Mouse (Mus musculus): ENCODE measurements around the gene Tha1. TPM values are rescaled to one million over a fixed set of nuclear protein-coding genes. Genes with fewer than 3 reads are reported as not detected.
A peak's percentile ranks its signal among the peaks of the same experiment; 100 is the strongest.
"Not testable (repeated sequence)": the region's sequence is repeated elsewhere in the genome, so short reads cannot be mapped to it uniquely, and the experiment has no call there.

Gene Tha1
- polyA plus RNA-seq, 1 experiment = 16.2 TPM

GRCm38 (mm10) chr11:117836306-117836705 lies 37.0 kb downstream of the Tha1 start:
- no peak for TF ChIP-seq POLR2A (IDR thresholded peaks at IDR 0.05; ENCODE audit: low read depth, low read length)
- no peak for DNase-seq (ENCODE audit: low read depth in 1 of 2, low spot score in 2 of 2)
- no peak overlapping the region for H3K27ac ChIP-seq (ENCODE audit: insufficient read depth, low read length)
- no peaks in the 10 kb centered on the region for H3K4me1 ChIP-seq (ENCODE audit: control insufficient read depth, insufficient read depth, insufficient read length)
- H3K27me3 ChIP-seq (ENCODE audit: control insufficient read depth, insufficient read depth, low read length) = no peaks in the 10 kb centered on the region
- 62% methylated on average over 13 of the region's 13 CpGs for WGBS
- no peak overlapping the region for H3K4me3 ChIP-seq (ENCODE audit: extremely low read depth, insufficient read depth, insufficient read length)
- H3K36me3 ChIP-seq (ENCODE audit: control insufficient read depth, insufficient read depth, low read length) = peaks cover 2% of the 10 kb centered on the region; the same call in 1 of the 2 replicates

- peaks cover 3% of the 10 kb centered on the region; the same call in 1 of the 2 replicates for H3K4me1 ChIP-seq (ENCODE audit: control insufficient read depth, insufficient read depth, insufficient read length)
- H3K27ac ChIP-seq (ENCODE audit: insufficient read depth, low read length) = no peak overlapping the region
Measured at GRCm38 (mm10) chr11:117834086-117834485, 39.2 kb downstream of the Tha1 start.

GRCm38 (mm10) chr11:117833509-117833908 lies 39.8 kb downstream of the Tha1 start:
- not testable (repeated sequence) for H3K36me3 ChIP-seq (ENCODE audit: control insufficient read depth, insufficient read depth, low read length); H3K27me3 ChIP-seq (ENCODE audit: control insufficient read depth, insufficient read depth, low read length); H3K27ac ChIP-seq (ENCODE audit: insufficient read depth, low read length); DNase-seq (ENCODE audit: low read depth in 1 of 2, low spot score in 2 of 2); H3K4me1 ChIP-seq (ENCODE audit: control insufficient read depth, insufficient read depth, insufficient read length); H3K4me3 ChIP-seq (ENCODE audit: extremely low read depth, insufficient read depth, insufficient read length)
- 78% methylated on average over 6 of the region's 6 CpGs for WGBS

More at GRCm38 (mm10) chr11:117834086-117834485, 39.2 kb downstream of the Tha1 start:
- H3K4me3 ChIP-seq (ENCODE audit: extremely low read depth, insufficient read depth, insufficient read length) = no peak overlapping the region
- TF ChIP-seq CTCF (IDR thresholded peaks at IDR 0.05; ENCODE audit: extremely low read depth, insufficient read depth, insufficient read length, insufficient replicate concordance) = no peak
- TF ChIP-seq POLR2A (IDR thresholded peaks at IDR 0.05; ENCODE audit: low read depth, low read length) = no peak
- DNase-seq (ENCODE audit: low read depth in 1 of 2, low spot score in 2 of 2) = no peak
- WGBS = 95% methylated on average over 8 of the region's 8 CpGs
- peaks cover 2% of the 10 kb centered on the region; the same call in 1 of the 2 replicates for H3K36me3 ChIP-seq (ENCODE audit: control insufficient read depth, insufficient read depth, low read length)
- no peaks in the 10 kb centered on the region for H3K27me3 ChIP-seq (ENCODE audit: control insufficient read depth, insufficient read depth, low read length)

- 5% methylated on average over 28 of the region's 28 CpGs for WGBS
- no peaks in the 10 kb centered on the region for H3K27me3 ChIP-seq (ENCODE audit: control insufficient read depth, insufficient read depth, low read length)
- H3K36me3 ChIP-seq (ENCODE audit: control insufficient read depth, insufficient read depth, low read length) = no peaks in the 10 kb centered on the region; the same call in 1 of the 2 replicates
- peak; percentile 89 to 91 for DNase-seq (ENCODE audit: low read depth in 1 of 2, low spot score in 2 of 2)
- peak overlapping the region; percentile 67 for H3K4me3 ChIP-seq (ENCODE audit: extremely low read depth, insufficient read depth, insufficient read length)
- peak overlapping the region; percentile 87 for H3K27ac ChIP-seq (ENCODE audit: insufficient read depth, low read length)
- TF ChIP-seq POLR2A (IDR thresholded peaks at IDR 0.05; ENCODE audit: low read depth, low read length) (peak; percentile 24; the same call in 1 of the 2 replicates), CTCF (IDR thresholded peaks at IDR 0.05; ENCODE audit: extremely low read depth, insufficient read depth, insufficient read length, insufficient replicate concordance) (peak; percentile 78)
- peaks cover 15% of the 10 kb centered on the region; the same call in 1 of the 2 replicates for H3K4me1 ChIP-seq (ENCODE audit: control insufficient read depth, insufficient read depth, insufficient read length)
Measured at GRCm38 (mm10) chr11:117832086-117832969, 41.0 kb downstream of the Tha1 start.

- 76% methylated on average over 9 of the region's 9 CpGs for WGBS
- DNase-seq (ENCODE audit: low read depth in 1 of 2, low spot score in 2 of 2) = no peak
- H3K27me3 ChIP-seq (ENCODE audit: control insufficient read depth, insufficient read depth, low read length) = no peaks in the 10 kb centered on the region
- H3K4me3 ChIP-seq (ENCODE audit: extremely low read depth, insufficient read depth, insufficient read length) = no peak overlapping the region
- no peak for TF ChIP-seq POLR2A (IDR thresholded peaks at IDR 0.05; ENCODE audit: low read depth, low read length)
- no peak for TF ChIP-seq CTCF (IDR thresholded peaks at IDR 0.05; ENCODE audit: extremely low read depth, insufficient read depth, insufficient read length, insufficient replicate concordance)
- H3K36me3 ChIP-seq (ENCODE audit: control insufficient read depth, insufficient read depth, low read length) = no peaks in the 10 kb centered on the region; the same call in 1 of the 2 replicates
- H3K27ac ChIP-seq (ENCODE audit: insufficient read depth, low read length) = peak overlapping the region; percentile 94
- peaks cover 18% of the 10 kb centered on the region; the same call in 1 of the 2 replicates for H3K4me1 ChIP-seq (ENCODE audit: control insufficient read depth, insufficient read depth, insufficient read length)
Measured at GRCm38 (mm10) chr11:117830401-117830800, 42.9 kb downstream of the Tha1 start.

GRCm38 (mm10) chr11:117829671-117830215 lies 43.5 kb downstream of the Tha1 start:
- H3K4me3 ChIP-seq (ENCODE audit: extremely low read depth, insufficient read depth, insufficient read length) = no peak overlapping the region
- 78% methylated on average over 2 of the region's 2 CpGs for WGBS
- H3K4me1 ChIP-seq (ENCODE audit: control insufficient read depth, insufficient read depth, insufficient read length) = peaks cover 22% of the 10 kb centered on the region; the same call in 1 of the 2 replicates
- no peak for TF ChIP-seq POLR2A (IDR thresholded peaks at IDR 0.05; ENCODE audit: low read depth, low read length)
- TF ChIP-seq CTCF (IDR thresholded peaks at IDR 0.05; ENCODE audit: extremely low read depth, insufficient read depth, insufficient read length, insufficient replicate concordance) = no peak
- no peaks in the 10 kb centered on the region for H3K36me3 ChIP-seq (ENCODE audit: control insufficient read depth, insufficient read depth, low read length)
- peak overlapping the region; percentile 94 for H3K27ac ChIP-seq (ENCODE audit: insufficient read depth, low read length)
- no peaks in the 10 kb centered on the region for H3K27me3 ChIP-seq (ENCODE audit: control insufficient read depth, insufficient read depth, low read length)
- DNase-seq (ENCODE audit: low read depth in 1 of 2, low spot score in 2 of 2) = no peak
